Mouse (Mus musculus) brain, embryonic 14.5 days (tissue): ENCODE data around the gene Arhgap18.

Experiments used
- CTCF ChIP-seq: fragments of 200-500 bp; IDR thresholded peaks from 2 replicates; pipeline ENCODE4 v1.5.1; 2012; ENCODE audit warnings: inconsistent platforms, mild to moderate bottlenecking, moderate library complexity, borderline replicate concordance; ENCODE audit not compliant: insufficient read depth, insufficient read length; ENCODE audit errors: extremely low read depth
- POLR2A ChIP-seq: fragments of 200-500 bp; IDR thresholded peaks from 2 replicates; pipeline ENCODE4 v1.6.1; 2012; ENCODE audit warnings: mild to moderate bottlenecking, inconsistent platforms, borderline replicate concordance; ENCODE audit not compliant: poor library complexity, insufficient read depth, insufficient read length, severe bottlenecking; ENCODE audit errors: extremely low read depth

DNA sequence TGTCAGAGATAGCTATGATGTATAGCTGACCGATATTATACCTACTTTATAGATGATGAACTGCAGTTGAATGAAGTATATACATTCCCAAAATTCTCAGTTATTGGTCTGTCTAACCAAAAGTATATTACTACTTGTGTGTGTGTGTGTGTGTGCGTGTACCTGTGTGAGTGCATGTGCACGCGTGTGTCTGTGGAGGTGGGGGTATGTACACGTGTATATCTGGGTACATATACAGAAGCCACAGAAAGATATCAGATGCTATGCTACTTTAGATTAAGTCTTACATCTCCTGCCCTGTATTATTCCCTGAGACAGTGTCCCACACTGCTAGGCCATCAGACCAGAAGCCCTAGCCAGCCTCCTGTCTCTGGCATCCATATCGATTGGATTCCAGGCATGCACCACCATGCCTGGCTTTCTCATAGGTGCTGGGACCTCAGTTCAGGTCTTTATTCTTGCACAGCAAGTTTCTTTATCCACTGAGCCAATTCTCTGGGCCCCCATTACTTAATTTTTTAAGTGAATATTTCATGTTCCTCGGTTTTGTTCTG is 42.7 kb upstream of the Arhgap18 start:
- TF ChIP-seq POLR2A, result no peak
- no peak for TF ChIP-seq CTCF
